Mouse (Mus musculus): ENCODE measurements at regions not wholly inside any gene's neighbourhood (a gene's known extent, or its start where the extent isn't known, plus 50 kb on each side); places are given as distances from the start of the nearest gene placed in this dataset.

DNA sequence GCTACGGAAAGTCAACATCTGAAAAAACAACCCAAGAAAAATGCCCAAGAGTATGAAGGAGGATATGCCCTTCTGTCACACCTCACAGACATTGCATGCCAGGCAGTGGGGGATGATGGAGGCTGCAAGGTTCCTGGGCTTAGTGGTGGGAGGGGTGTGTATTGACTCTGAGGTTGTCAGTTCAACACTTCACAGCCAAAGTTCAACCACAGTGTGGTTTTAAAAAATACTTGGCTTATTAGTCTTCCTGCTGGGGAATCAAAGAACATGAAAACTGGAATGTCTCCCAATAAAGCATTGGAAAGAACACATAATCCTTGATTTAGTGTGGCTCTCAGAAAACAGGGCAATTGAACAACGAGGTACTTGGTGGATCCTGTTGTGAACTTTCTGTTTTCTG is 267.0 kb upstream of the Elac2 start:
- Histone ChIP-seq H3K27me3 (replicated peaks; ENCODE audit: control insufficient read depth, insufficient read depth, low read length) (no peaks in the 10 kb centered on the region), H3K9me3 (ENCODE audit: control insufficient read depth, low read length) (no peaks in the 10 kb centered on the region), H3K4me2 (ENCODE audit: low read depth, low read length) (no peak overlapping the region), H3K4me1 (ENCODE audit: control insufficient read depth, insufficient read depth, low read length) (no peaks in the 10 kb centered on the region), H3K27ac (ENCODE audit: low read length) (no peak overlapping the region), H3K36me3 (ENCODE audit: control insufficient read depth, insufficient read depth, low read length) (no peaks in the 10 kb centered on the region), H3K4me3 (ENCODE audit: low read length) (no peak overlapping the region), H3K9ac (ENCODE audit: low read depth, low read length) (no peak overlapping the region)
- WGBS, result 77% methylated on average over 2 of the region's 2 CpGs
- no peak for ATAC-seq

DNA sequence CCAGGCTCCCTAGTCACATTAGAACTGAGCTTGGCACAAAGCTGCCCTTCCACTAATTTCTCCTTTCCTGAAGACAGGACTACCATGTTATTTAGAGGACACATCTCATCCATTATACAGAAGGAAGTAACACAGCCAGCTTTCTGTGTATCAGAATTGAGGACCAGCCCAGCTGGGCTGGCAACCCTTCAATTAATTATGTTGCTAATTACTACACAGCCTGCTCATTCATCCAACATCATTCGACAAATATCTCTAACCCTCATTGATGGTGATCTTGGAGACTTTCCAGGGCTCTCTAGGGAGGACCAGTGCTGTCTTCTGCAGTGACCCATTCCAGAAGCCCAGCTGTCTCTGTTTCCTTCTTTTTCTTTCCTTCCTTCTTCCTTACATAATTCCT is 263.7 kb upstream of the Elac2 start:
- no peak for ATAC-seq

GRCm38 (mm10) chr11:64718316-64719085 is 260.3 kb upstream of the Elac2 start:
- no peaks in the 10 kb centered on the region for H3K9me3 ChIP-seq (ENCODE audit: control insufficient read depth, low read length)
- H3K4me3 ChIP-seq (ENCODE audit: low read length), result no peak overlapping the region
- H3K4me2 ChIP-seq (ENCODE audit: low read depth, low read length), result no peak overlapping the region
- WGBS, result 13% methylated on average over 5 of the region's 5 CpGs
- H3K27me3 ChIP-seq (replicated peaks; ENCODE audit: control insufficient read depth, insufficient read depth, low read length), result no peaks in the 10 kb centered on the region
- no peaks in the 10 kb centered on the region for H3K36me3 ChIP-seq (ENCODE audit: control insufficient read depth, insufficient read depth, low read length)
- peak; percentile 80 for ATAC-seq
- H3K27ac ChIP-seq (ENCODE audit: low read length), result no peak overlapping the region
- no peak overlapping the region for H3K9ac ChIP-seq (ENCODE audit: low read depth, low read length)
- H3K4me1 ChIP-seq (ENCODE audit: control insufficient read depth, insufficient read depth, low read length), result 0 out of 2 replicates have a peak, but pooled peaks cover 3% of the 10 kb centered on the region

More for the DNA sequence above, 263.7 kb upstream of the Elac2 start:
- Histone ChIP-seq H3K4me3 (ENCODE audit: low read length) (no peak overlapping the region), H3K4me2 (ENCODE audit: low read depth, low read length) (no peak overlapping the region), H3K4me1 (ENCODE audit: control insufficient read depth, insufficient read depth, low read length) (no peaks in the 10 kb centered on the region), H3K27ac (ENCODE audit: low read length) (no peak overlapping the region), H3K36me3 (ENCODE audit: control insufficient read depth, insufficient read depth, low read length) (no peaks in the 10 kb centered on the region), H3K27me3 (replicated peaks; ENCODE audit: control insufficient read depth, insufficient read depth, low read length) (no peaks in the 10 kb centered on the region), H3K9me3 (ENCODE audit: control insufficient read depth, low read length) (no peaks in the 10 kb centered on the region), H3K9ac (ENCODE audit: low read depth, low read length) (no peak overlapping the region)
- WGBS, result 58% methylated on average over 1 of the region's 1 CpGs

GRCm38 (mm10) chr11:64726249-64726648 is 252.6 kb upstream of the Elac2 start:
- 63% methylated on average over 5 of the region's 5 CpGs for WGBS
- H3K36me3 ChIP-seq (ENCODE audit: control insufficient read depth, insufficient read depth, low read length), result no peaks in the 10 kb centered on the region
- no peaks in the 10 kb centered on the region for H3K27me3 ChIP-seq (replicated peaks; ENCODE audit: control insufficient read depth, insufficient read depth, low read length)
- no peak overlapping the region for H3K4me2 ChIP-seq (ENCODE audit: low read depth, low read length)
- H3K9me3 ChIP-seq (ENCODE audit: control insufficient read depth, low read length), result no peaks in the 10 kb centered on the region
- H3K4me1 ChIP-seq (ENCODE audit: control insufficient read depth, insufficient read depth, low read length), result peaks cover 7% of the 10 kb centered on the region; the same call in 1 of the 2 replicates
- no peak overlapping the region for H3K27ac ChIP-seq (ENCODE audit: low read length)
- ATAC-seq, result peak; percentile 88
- H3K4me3 ChIP-seq (ENCODE audit: low read length), result no peak overlapping the region
- no peak overlapping the region for H3K9ac ChIP-seq (ENCODE audit: low read depth, low read length)

DNA sequence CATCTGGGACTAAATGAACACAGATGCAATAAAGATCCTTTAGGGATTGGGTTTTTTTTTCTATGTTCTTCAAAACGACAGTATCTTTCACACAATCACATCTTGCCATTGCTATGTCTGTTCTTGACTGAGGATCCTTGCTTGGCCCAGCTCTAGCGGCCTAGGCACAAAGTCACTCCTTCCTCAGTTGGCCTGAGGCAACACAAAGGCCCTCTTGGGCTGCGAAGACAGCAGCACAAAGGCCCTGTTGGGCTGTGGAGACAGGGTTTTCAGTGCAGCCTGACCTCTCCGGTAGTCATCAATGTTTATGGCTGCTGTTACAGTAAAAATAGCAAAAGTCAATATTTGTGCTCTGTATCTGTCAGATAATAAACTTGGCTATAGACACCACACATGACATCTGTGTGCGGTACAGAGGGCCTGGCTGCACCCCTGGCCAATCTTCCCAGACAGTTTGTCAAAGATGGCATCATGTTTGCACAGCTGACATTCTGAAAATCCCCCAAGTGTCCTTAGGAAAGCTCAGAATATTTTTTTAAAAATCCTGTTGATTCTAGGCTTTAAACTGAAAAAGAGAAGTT is 250.9 kb upstream of the Elac2 start:
- no peak overlapping the region for H3K9ac ChIP-seq (ENCODE audit: low read depth, low read length)
- no peaks in the 10 kb centered on the region for H3K9me3 ChIP-seq (ENCODE audit: control insufficient read depth, low read length)
- H3K27ac ChIP-seq (ENCODE audit: low read length), result no peak overlapping the region; the same call in 1 of the 2 replicates
- no peak overlapping the region for H3K4me3 ChIP-seq (ENCODE audit: low read length)
- H3K4me2 ChIP-seq (ENCODE audit: low read depth, low read length), result no peak overlapping the region
- H3K36me3 ChIP-seq (ENCODE audit: control insufficient read depth, insufficient read depth, low read length), result no peaks in the 10 kb centered on the region
- WGBS, result 42% methylated on average over 5 of the region's 5 CpGs
- peaks cover 4% of the 10 kb centered on the region; the same call in 1 of the 2 replicates for H3K4me1 ChIP-seq (ENCODE audit: control insufficient read depth, insufficient read depth, low read length)
- ATAC-seq, result peak; percentile 71
- H3K27me3 ChIP-seq (replicated peaks; ENCODE audit: control insufficient read depth, insufficient read depth, low read length), result no peaks in the 10 kb centered on the region

GRCm38 (mm10) chr11:64738948-64739347 is 239.9 kb upstream of the Elac2 start:
- no peak for ATAC-seq
- H3K9ac ChIP-seq (ENCODE audit: low read depth, low read length), result no peak overlapping the region

DNA sequence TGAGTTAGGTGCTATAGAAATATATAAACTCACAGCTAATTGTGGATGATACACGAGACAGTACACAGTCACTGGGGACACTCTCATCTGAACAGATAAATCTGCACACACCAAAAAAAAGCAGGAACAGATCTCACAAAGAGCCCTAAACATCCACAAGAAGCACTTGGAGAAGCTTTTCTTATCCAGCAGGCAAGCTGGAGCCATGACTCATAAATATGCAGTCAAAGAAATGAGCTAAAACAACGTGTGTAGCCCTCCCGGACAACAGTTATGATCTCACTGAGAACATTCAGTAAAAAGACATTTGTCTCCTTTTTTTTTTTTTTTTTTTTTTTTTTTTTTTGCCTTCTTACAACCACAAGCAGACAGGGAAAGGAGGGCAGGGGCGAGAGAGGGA is 235.1 kb upstream of the Elac2 start:
- no peak overlapping the region for H3K4me3 ChIP-seq (ENCODE audit: low read length)
- H3K4me1 ChIP-seq (ENCODE audit: control insufficient read depth, insufficient read depth, low read length), result no peaks in the 10 kb centered on the region
- H3K36me3 ChIP-seq (ENCODE audit: control insufficient read depth, insufficient read depth, low read length), result no peaks in the 10 kb centered on the region
- no peaks in the 10 kb centered on the region for H3K27me3 ChIP-seq (replicated peaks; ENCODE audit: control insufficient read depth, insufficient read depth, low read length)
- H3K27ac ChIP-seq (ENCODE audit: low read length), result no peak overlapping the region
- H3K9ac ChIP-seq (ENCODE audit: low read depth, low read length), result no peak overlapping the region
- H3K9me3 ChIP-seq (ENCODE audit: control insufficient read depth, low read length), result no peaks in the 10 kb centered on the region
- H3K4me2 ChIP-seq (ENCODE audit: low read depth, low read length), result no peak overlapping the region
- whole genome bisulfite sequencing, result 57% methylated on average over 4 of the region's 4 CpGs
- ATAC-seq, result no peak

More at GRCm38 (mm10) chr11:64738948-64739347, 239.9 kb upstream of the Elac2 start:
- Histone ChIP-seq H3K4me3 (ENCODE audit: low read length) (no peak overlapping the region), H3K9me3 (ENCODE audit: control insufficient read depth, low read length) (no peaks in the 10 kb centered on the region), H3K27me3 (replicated peaks; ENCODE audit: control insufficient read depth, insufficient read depth, low read length) (no peaks in the 10 kb centered on the region), H3K36me3 (ENCODE audit: control insufficient read depth, insufficient read depth, low read length) (no peaks in the 10 kb centered on the region), H3K4me2 (ENCODE audit: low read depth, low read length) (no peak overlapping the region), H3K4me1 (ENCODE audit: control insufficient read depth, insufficient read depth, low read length) (no peaks in the 10 kb centered on the region), H3K27ac (ENCODE audit: low read length) (no peak overlapping the region)
- 61% methylated on average over 7 of the region's 7 CpGs for WGBS

DNA sequence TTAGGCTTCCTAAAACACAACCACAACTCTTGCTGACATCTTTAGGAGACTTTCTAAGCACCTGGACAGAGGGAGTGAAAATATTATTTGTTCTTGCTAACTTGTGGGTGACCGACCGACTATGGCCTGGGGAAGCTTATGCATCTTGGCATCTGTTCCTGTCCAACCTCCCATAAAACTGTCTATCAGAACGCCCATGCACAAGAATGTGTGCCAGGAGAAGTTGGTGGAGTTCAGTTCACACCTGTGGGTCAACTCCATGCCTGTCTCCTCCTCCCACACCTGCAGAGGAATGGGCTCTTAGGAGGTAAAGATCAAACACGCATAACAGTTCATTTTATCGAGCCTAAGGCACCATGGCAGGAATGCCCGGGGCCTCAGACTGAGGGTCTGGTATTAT is 232.7 kb upstream of the Elac2 start:
- H3K27ac ChIP-seq (ENCODE audit: low read length), result no peak overlapping the region
- no peak overlapping the region for H3K4me2 ChIP-seq (ENCODE audit: low read depth, low read length)
- H3K9ac ChIP-seq (ENCODE audit: low read depth, low read length), result no peak overlapping the region
- H3K27me3 ChIP-seq (replicated peaks; ENCODE audit: control insufficient read depth, insufficient read depth, low read length), result no peaks in the 10 kb centered on the region
- no peak overlapping the region for H3K4me3 ChIP-seq (ENCODE audit: low read length)
- H3K4me1 ChIP-seq (ENCODE audit: control insufficient read depth, insufficient read depth, low read length), result no peaks in the 10 kb centered on the region
- whole genome bisulfite sequencing, result 75% methylated on average over 6 of the region's 6 CpGs
- no peaks in the 10 kb centered on the region for H3K36me3 ChIP-seq (ENCODE audit: control insufficient read depth, insufficient read depth, low read length)
- H3K9me3 ChIP-seq (ENCODE audit: control insufficient read depth, low read length), result no peaks in the 10 kb centered on the region
- ATAC-seq, result no peak

DNA sequence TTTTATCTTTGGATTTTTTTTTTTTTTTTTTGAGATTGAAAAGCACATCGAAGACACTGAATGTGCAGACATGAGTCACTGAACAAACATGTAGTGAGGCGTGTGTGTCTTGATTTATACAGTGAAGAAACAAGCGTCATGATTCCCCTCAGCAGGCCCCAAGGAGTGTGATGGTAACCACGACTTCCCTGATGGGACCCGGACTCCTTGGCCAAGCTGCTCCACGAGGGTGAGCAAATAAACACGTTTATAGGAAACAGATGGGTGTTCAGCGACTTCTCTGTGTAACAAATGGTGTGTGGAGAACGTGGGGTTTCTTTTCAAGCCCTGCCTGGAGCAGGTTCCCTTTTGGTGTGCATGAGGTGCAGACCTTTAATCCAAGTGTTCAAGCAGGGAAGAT is 228.9 kb upstream of the Elac2 start:
- no peaks in the 10 kb centered on the region for H3K9me3 ChIP-seq (ENCODE audit: control insufficient read depth, low read length)
- no peak for ATAC-seq
- H3K36me3 ChIP-seq (ENCODE audit: control insufficient read depth, insufficient read depth, low read length), result no peaks in the 10 kb centered on the region
- no peaks in the 10 kb centered on the region for H3K27me3 ChIP-seq (replicated peaks; ENCODE audit: control insufficient read depth, insufficient read depth, low read length)
- H3K4me3 ChIP-seq (ENCODE audit: low read length), result no peak overlapping the region
- H3K27ac ChIP-seq (ENCODE audit: low read length), result no peak overlapping the region
- H3K4me1 ChIP-seq (ENCODE audit: control insufficient read depth, insufficient read depth, low read length), result no peaks in the 10 kb centered on the region
- H3K9ac ChIP-seq (ENCODE audit: low read depth, low read length), result no peak overlapping the region
- WGBS, result 32% methylated on average over 9 of the region's 9 CpGs
- no peak overlapping the region for H3K4me2 ChIP-seq (ENCODE audit: low read depth, low read length)
